Mouse (Mus musculus): ENCODE measurements around the gene Safb2. TPM values are rescaled to one million over a fixed set of nuclear protein-coding genes. Genes with fewer than 3 reads are reported as not detected.

Safb2 gene
- polyA plus RNA-seq, 1 experiment from 2014 or later = 100 TPM

GRCm38 (mm10) chr17:56552781-56553363, 31.5 kb downstream of the Safb2 start:
- Histone ChIP-seq H3K36me3 (no peaks in the 10 kb centered on the region), H3K27ac (no peak overlapping the region), H3K4me1 (0 out of 2 replicates have a peak, but pooled peaks cover 3% of the 10 kb centered on the region), H3K9ac (no peak overlapping the region), H3K4me3 (no peak overlapping the region), H3K9me3 (no peaks in the 10 kb centered on the region), H3K4me2 (replicated peaks) (no peak overlapping the region), H3K27me3 (no peaks in the 10 kb centered on the region)
- WGBS = 61% methylated on average over 5 of the region's 5 CpGs
- no peak for ATAC-seq (ENCODE audit: insufficient number of reproducible peaks, insufficient read depth, low FRiP score, low TSS enrichment)

GRCm38 (mm10) chr17:56551841-56552581, 32.4 kb downstream of the Safb2 start:
- Histone ChIP-seq H3K36me3 (no peaks in the 10 kb centered on the region), H3K4me2 (replicated peaks) (no peak overlapping the region), H3K4me3 (no peak overlapping the region), H3K4me1 (0 out of 2 replicates have a peak, but pooled peaks cover 3% of the 10 kb centered on the region), H3K9ac (no peak overlapping the region), H3K27ac (no peak overlapping the region), H3K9me3 (no peaks in the 10 kb centered on the region), H3K27me3 (no peaks in the 10 kb centered on the region)
- WGBS = 81% methylated on average over 6 of the region's 6 CpGs
- ATAC-seq (ENCODE audit: insufficient number of reproducible peaks, insufficient read depth, low FRiP score, low TSS enrichment) = no peak

GRCm38 (mm10) chr17:56550784-56551475, 33.5 kb downstream of the Safb2 start:
- no peak overlapping the region for H3K4me3 ChIP-seq
- H3K9me3 ChIP-seq = no peaks in the 10 kb centered on the region
- no peaks in the 10 kb centered on the region for H3K27me3 ChIP-seq
- no peak overlapping the region for H3K4me2 ChIP-seq (replicated peaks)
- no peak for ATAC-seq (ENCODE audit: insufficient number of reproducible peaks, insufficient read depth, low FRiP score, low TSS enrichment)
- H3K9ac ChIP-seq = no peak overlapping the region
- H3K27ac ChIP-seq = no peak overlapping the region
- H3K4me1 ChIP-seq = 0 out of 2 replicates have a peak, but pooled peaks cover 3% of the 10 kb centered on the region
- H3K36me3 ChIP-seq = no peaks in the 10 kb centered on the region
- WGBS = 76% methylated on average over 12 of the region's 12 CpGs

- 0 out of 2 replicates have a peak, but pooled peaks cover 3% of the 10 kb centered on the region for H3K4me1 ChIP-seq
- H3K9me3 ChIP-seq = no peaks in the 10 kb centered on the region
- no peak overlapping the region for H3K4me3 ChIP-seq
- ATAC-seq (ENCODE audit: insufficient number of reproducible peaks, insufficient read depth, low FRiP score, low TSS enrichment) = no peak
- no peak overlapping the region for H3K9ac ChIP-seq
- no peak overlapping the region for H3K27ac ChIP-seq
- H3K36me3 ChIP-seq = no peaks in the 10 kb centered on the region
- no peak overlapping the region for H3K4me2 ChIP-seq (replicated peaks)
- WGBS = 39% methylated on average over 4 of the region's 4 CpGs
- no peaks in the 10 kb centered on the region for H3K27me3 ChIP-seq
Observed at GRCm38 (mm10) chr17:56548605-56549105, 35.7 kb downstream of the Safb2 start.

GRCm38 (mm10) chr17:56547846-56548604, 36.4 kb downstream of the Safb2 start:
- no peaks in the 10 kb centered on the region for H3K36me3 ChIP-seq
- ATAC-seq (ENCODE audit: insufficient number of reproducible peaks, insufficient read depth, low FRiP score, low TSS enrichment) = no peak
- no peak overlapping the region for H3K4me3 ChIP-seq
- WGBS = 67% methylated on average over 9 of the region's 9 CpGs
- H3K9me3 ChIP-seq = no peaks in the 10 kb centered on the region
- H3K4me1 ChIP-seq = 0 out of 2 replicates have a peak, but pooled peaks cover 3% of the 10 kb centered on the region
- no peak overlapping the region for H3K9ac ChIP-seq
- H3K27ac ChIP-seq = no peak overlapping the region
- H3K4me2 ChIP-seq (replicated peaks) = no peak overlapping the region
- H3K27me3 ChIP-seq = no peaks in the 10 kb centered on the region

GRCm38 (mm10) chr17:56547116-56547845, 37.1 kb downstream of the Safb2 start:
- H3K9me3 ChIP-seq = no peaks in the 10 kb centered on the region

GRCm38 (mm10) chr17:56546576-56546975, 37.8 kb downstream of the Safb2 start:
- 83% methylated on average over 5 of the region's 5 CpGs for WGBS
- no peak overlapping the region for H3K9ac ChIP-seq
- H3K36me3 ChIP-seq = no peaks in the 10 kb centered on the region
- H3K4me2 ChIP-seq (replicated peaks) = no peak overlapping the region
- H3K27ac ChIP-seq = no peak overlapping the region
- H3K4me3 ChIP-seq = no peak overlapping the region
- no peak for ATAC-seq (ENCODE audit: insufficient number of reproducible peaks, insufficient read depth, low FRiP score, low TSS enrichment)
- 0 out of 2 replicates have a peak, but pooled peaks cover 3% of the 10 kb centered on the region for H3K4me1 ChIP-seq
- H3K9me3 ChIP-seq = no peaks in the 10 kb centered on the region
- H3K27me3 ChIP-seq = no peaks in the 10 kb centered on the region

More at GRCm38 (mm10) chr17:56547116-56547845, 37.1 kb downstream of the Safb2 start:
- no peak overlapping the region for H3K27ac ChIP-seq
- H3K4me3 ChIP-seq = no peak overlapping the region
- no peaks in the 10 kb centered on the region for H3K27me3 ChIP-seq
- no peak overlapping the region for H3K9ac ChIP-seq
- no peak overlapping the region for H3K4me2 ChIP-seq (replicated peaks)
- 62% methylated on average over 17 of the region's 17 CpGs for WGBS
- no peak for ATAC-seq (ENCODE audit: insufficient number of reproducible peaks, insufficient read depth, low FRiP score, low TSS enrichment)
- H3K4me1 ChIP-seq = 0 out of 2 replicates have a peak, but pooled peaks cover 3% of the 10 kb centered on the region
- no peaks in the 10 kb centered on the region for H3K36me3 ChIP-seq

- H3K27me3 ChIP-seq = no peaks in the 10 kb centered on the region
- 67% methylated on average over 1 of the region's 1 CpGs for WGBS
- ATAC-seq (ENCODE audit: insufficient number of reproducible peaks, insufficient read depth, low FRiP score, low TSS enrichment) = no peak
- H3K9ac ChIP-seq = no peak overlapping the region
- 0 out of 2 replicates have a peak, but pooled peaks cover 3% of the 10 kb centered on the region for H3K4me1 ChIP-seq
- no peak overlapping the region for H3K4me2 ChIP-seq (replicated peaks)
- H3K4me3 ChIP-seq = no peak overlapping the region
- no peaks in the 10 kb centered on the region for H3K36me3 ChIP-seq
- no peak overlapping the region for H3K27ac ChIP-seq
- no peaks in the 10 kb centered on the region for H3K9me3 ChIP-seq
Observed at GRCm38 (mm10) chr17:56545945-56546344, 38.4 kb downstream of the Safb2 start.

- Histone ChIP-seq H3K27me3 (no peaks in the 10 kb centered on the region), H3K4me3 (no peak overlapping the region), H3K4me2 (replicated peaks) (no peak overlapping the region), H3K9me3 (no peaks in the 10 kb centered on the region), H3K4me1 (0 out of 2 replicates have a peak, but pooled peaks cover 3% of the 10 kb centered on the region), H3K36me3 (no peaks in the 10 kb centered on the region), H3K27ac (no peak overlapping the region), H3K9ac (no peak overlapping the region)
- 80% methylated on average over 7 of the region's 7 CpGs for WGBS
- no peak for ATAC-seq (ENCODE audit: insufficient number of reproducible peaks, insufficient read depth, low FRiP score, low TSS enrichment)
Observed at GRCm38 (mm10) chr17:56544699-56545387, 39.5 kb downstream of the Safb2 start.

GRCm38 (mm10) chr17:56543684-56544224, 40.6 kb downstream of the Safb2 start:
- H3K27ac ChIP-seq = no peak overlapping the region
- H3K4me2 ChIP-seq (replicated peaks) = no peak overlapping the region
- H3K9me3 ChIP-seq = no peaks in the 10 kb centered on the region
- H3K4me1 ChIP-seq = 0 out of 2 replicates have a peak, but pooled peaks cover 3% of the 10 kb centered on the region
- 80% methylated on average over 3 of the region's 3 CpGs for WGBS
- no peak overlapping the region for H3K4me3 ChIP-seq
- no peak for ATAC-seq (ENCODE audit: insufficient number of reproducible peaks, insufficient read depth, low FRiP score, low TSS enrichment)
- H3K9ac ChIP-seq = no peak overlapping the region
- H3K36me3 ChIP-seq = no peaks in the 10 kb centered on the region
- H3K27me3 ChIP-seq = no peaks in the 10 kb centered on the region

Measured in embryonic facial prominence, embryonic 12.5 days (tissue).